Mouse (Mus musculus): Measurements from ENCODE around the gene Slc5a4b.

GRCm38 (mm10) chr10:76157528-76157927 is 46.8 kb upstream of the Slc5a4b start:
- TF ChIP-seq GATA1 (IDR thresholded peaks at IDR 0.05; ENCODE audit: borderline replicate concordance, low read length) (no peak), FLI1 (IDR thresholded peaks at IDR 0.05; ENCODE audit: low read length) (no peak)

Data from megakaryocyte, embryonic 14.5 days (primary cell).